Mouse (Mus musculus) frontal cortex, postnatal 36 days (tissue): ENCODE measurements around the gene Dnttip1.
A peak's percentile ranks its signal among the peaks of the same experiment; 100 is the strongest.

ENCODE experiments used
- DNase-seq, 2 experiments: peaks; one replicate each; pipeline ENCODE4 v3.0.0; 2022; ENCODE audit warnings: low spot score in 2 of 2

Dnttip1 gene

GRCm38 (mm10) chr2:164754105-164754504 lies 8.3 kb downstream of the Dnttip1 start:
- DNase-seq = no peak

GRCm38 (mm10) chr2:164754800-164755199 lies 9.0 kb downstream of the Dnttip1 start:
- no peak for DNase-seq

- DNase-seq = no peak
Measured at GRCm38 (mm10) chr2:164757841-164758240, 12.1 kb downstream of the Dnttip1 start.

GRCm38 (mm10) chr2:164758692-164759091 lies 12.9 kb downstream of the Dnttip1 start:
- DNase-seq = no peak

GRCm38 (mm10) chr2:164760059-164760833 lies 14.5 kb downstream of the Dnttip1 start:
- DNase-seq = no peak

GRCm38 (mm10) chr2:164761502-164761901 lies 15.7 kb downstream of the Dnttip1 start:
- no peak for DNase-seq

- DNase-seq = no peak
Measured at GRCm38 (mm10) chr2:164761971-164762370, 16.2 kb downstream of the Dnttip1 start.

GRCm38 (mm10) chr2:164762593-164762992 lies 16.8 kb downstream of the Dnttip1 start:
- no peak for DNase-seq

- peak in 1 of 2 experiments; percentile 63 for DNase-seq
Measured at GRCm38 (mm10) chr2:164765841-164766240, 20.1 kb downstream of the Dnttip1 start.

- DNase-seq = no peak
Measured at GRCm38 (mm10) chr2:164767812-164768540, 22.2 kb downstream of the Dnttip1 start.

- DNase-seq = peak; percentile 98
Measured at GRCm38 (mm10) chr2:164769258-164770037, 23.7 kb downstream of the Dnttip1 start, which contains the start of gene Ube2c. Ube2c (plus strand) TSS chr2:164769898.

- no peak for DNase-seq
Measured at GRCm38 (mm10) chr2:164770279-164770678, 24.5 kb downstream of the Dnttip1 start.

- no peak for DNase-seq
Measured at GRCm38 (mm10) chr2:164771123-164771522, 25.3 kb downstream of the Dnttip1 start.

- DNase-seq = no peak
Measured at GRCm38 (mm10) chr2:164773229-164773988, 27.6 kb downstream of the Dnttip1 start.

- no peak for DNase-seq
Measured at GRCm38 (mm10) chr2:164773989-164774364, 28.2 kb downstream of the Dnttip1 start.

GRCm38 (mm10) chr2:164776130-164776529 lies 30.3 kb downstream of the Dnttip1 start:
- no peak for DNase-seq

GRCm38 (mm10) chr2:164776801-164777200 lies 31.0 kb downstream of the Dnttip1 start:
- no peak for DNase-seq

GRCm38 (mm10) chr2:164777246-164778014 lies 31.6 kb downstream of the Dnttip1 start:
- no peak for DNase-seq

GRCm38 (mm10) chr2:164778015-164778287 lies 32.2 kb downstream of the Dnttip1 start:
- DNase-seq = no peak

GRCm38 (mm10) chr2:164778809-164779208 lies 33.0 kb downstream of the Dnttip1 start:
- DNase-seq = no peak
